Mouse (Mus musculus): ENCODE measurements around the gene Syt12. TPM values are rescaled to one million over a fixed set of nuclear protein-coding genes. Genes with fewer than 3 reads are reported as not detected.

The Syt12 gene
- 1.3 and 1.8 TPM in 2 replicates for polyA plus RNA-seq (2014; fragmentation: Nextera tagmentation; extraction: Ambion mirVana)

- Histone ChIP-seq H3K4me3 (ENCODE audit: low read depth, low read length) (peak within 1 kb of the TSS; percentile 56), H3K27ac (ENCODE audit: low read depth) (no peak within 1 kb of the TSS; the same call in 1 of the 2 replicates), H3K4me1 (ENCODE audit: insufficient read depth) (no peaks in the 10 kb centered on the region), H3K9ac (peak within 1 kb of the TSS; percentile 62), H3K36me3 (ENCODE audit: insufficient read depth) (no peaks in the 10 kb centered on the region), H3K9me3 (ENCODE audit: low read depth, low read length) (no peaks in the 10 kb centered on the region), H3K4me2 (peak within 1 kb of the TSS; percentile 98), H3K27me3 (ENCODE audit: insufficient read depth, low read length) (peaks cover 23% of the 10 kb centered on the region)
- DNase-seq (peak; percentile 74), ATAC-seq (ENCODE audit: insufficient read depth) (peak; percentile 11; the same call in 1 of the 2 replicates)
- no peak for TF ChIP-seq CTCF (IDR thresholded peaks at IDR 0.05; ENCODE audit: low read depth)
- 11% methylated on average over 21 of the region's 21 CpGs for WGBS
Observed at GRCm38 (mm10) chr19:4477345-4478189, at the start of gene Syt12. TSS of gene Syt12 (minus strand) at chr19:4477447.

GRCm38 (mm10) chr19:4521426-4522050 lies 44.3 kb upstream of the Syt12 start:
- WGBS = 88% methylated on average over 3 of the region's 3 CpGs
- DNase-seq (no peak), ATAC-seq (ENCODE audit: insufficient read depth) (no peak)
- Histone ChIP-seq H3K4me3 (ENCODE audit: low read depth, low read length) (no peak overlapping the region), H3K4me1 (ENCODE audit: insufficient read depth) (no peaks in the 10 kb centered on the region), H3K36me3 (ENCODE audit: insufficient read depth) (no peaks in the 10 kb centered on the region), H3K4me2 (no peak overlapping the region), H3K27me3 (ENCODE audit: insufficient read depth, low read length) (no peaks in the 10 kb centered on the region), H3K27ac (ENCODE audit: low read depth) (no peak overlapping the region), H3K9me3 (ENCODE audit: low read depth, low read length) (no peaks in the 10 kb centered on the region), H3K9ac (no peak overlapping the region)
- TF ChIP-seq CTCF (IDR thresholded peaks at IDR 0.05; ENCODE audit: low read depth) = no peak

- H3K4me1 ChIP-seq (ENCODE audit: insufficient read depth) = peaks cover 3% of the 10 kb centered on the region; the same call in 1 of the 2 replicates
- no peak overlapping the region for H3K27ac ChIP-seq (ENCODE audit: low read depth)
- no peaks in the 10 kb centered on the region for H3K9me3 ChIP-seq (ENCODE audit: low read depth, low read length)
- DNase-seq (no peak), ATAC-seq (ENCODE audit: insufficient read depth) (no peak)
- H3K4me3 ChIP-seq (ENCODE audit: low read depth, low read length) = no peak overlapping the region
- H3K27me3 ChIP-seq (ENCODE audit: insufficient read depth, low read length) = no peaks in the 10 kb centered on the region
- H3K4me2 ChIP-seq = no peak overlapping the region
- no peak overlapping the region for H3K9ac ChIP-seq
- TF ChIP-seq CTCF (IDR thresholded peaks at IDR 0.05; ENCODE audit: low read depth) = no peak
- WGBS = 72% methylated on average over 1 of the region's 1 CpGs
- H3K36me3 ChIP-seq (ENCODE audit: insufficient read depth) = no peaks in the 10 kb centered on the region
Observed at GRCm38 (mm10) chr19:4517483-4517882, 40.2 kb upstream of the Syt12 start.

- peaks cover 3% of the 10 kb centered on the region; the same call in 1 of the 2 replicates for H3K4me1 ChIP-seq (ENCODE audit: insufficient read depth)
- DNase-seq (no peak), ATAC-seq (ENCODE audit: insufficient read depth) (no peak)
- H3K36me3 ChIP-seq (ENCODE audit: insufficient read depth) = no peaks in the 10 kb centered on the region
- no peak overlapping the region for H3K27ac ChIP-seq (ENCODE audit: low read depth)
- H3K4me2 ChIP-seq = no peak overlapping the region
- no peak overlapping the region for H3K4me3 ChIP-seq (ENCODE audit: low read depth, low read length)
- H3K9me3 ChIP-seq (ENCODE audit: low read depth, low read length) = no peaks in the 10 kb centered on the region
- H3K27me3 ChIP-seq (ENCODE audit: insufficient read depth, low read length) = no peaks in the 10 kb centered on the region
- TF ChIP-seq CTCF (IDR thresholded peaks at IDR 0.05; ENCODE audit: low read depth) = no peak
- H3K9ac ChIP-seq = no peak overlapping the region
- 67% methylated on average over 2 of the region's 2 CpGs for WGBS
Observed at GRCm38 (mm10) chr19:4516288-4516687, 39.0 kb upstream of the Syt12 start.

GRCm38 (mm10) chr19:4515746-4516145 lies 38.5 kb upstream of the Syt12 start:
- peak; percentile 52 for ATAC-seq (ENCODE audit: insufficient read depth)
- no peak for TF ChIP-seq CTCF (IDR thresholded peaks at IDR 0.05; ENCODE audit: low read depth)
- Histone ChIP-seq H3K4me1 (ENCODE audit: insufficient read depth) (peaks cover 3% of the 10 kb centered on the region; the same call in 1 of the 2 replicates), H3K9me3 (ENCODE audit: low read depth, low read length) (no peaks in the 10 kb centered on the region), H3K36me3 (ENCODE audit: insufficient read depth) (no peaks in the 10 kb centered on the region), H3K4me2 (no peak overlapping the region), H3K4me3 (ENCODE audit: low read depth, low read length) (no peak overlapping the region), H3K27me3 (ENCODE audit: insufficient read depth, low read length) (no peaks in the 10 kb centered on the region), H3K9ac (no peak overlapping the region), H3K27ac (ENCODE audit: low read depth) (no peak overlapping the region)
- peak; percentile 74 for DNase-seq
- 39% methylated on average over 2 of the region's 2 CpGs for WGBS

GRCm38 (mm10) chr19:4513236-4513858 lies 36.1 kb upstream of the Syt12 start:
- H3K4me1 ChIP-seq (ENCODE audit: insufficient read depth) = peaks cover 3% of the 10 kb centered on the region; the same call in 1 of the 2 replicates
- H3K4me2 ChIP-seq = no peak overlapping the region
- no peak for TF ChIP-seq CTCF (IDR thresholded peaks at IDR 0.05; ENCODE audit: low read depth)
- no peaks in the 10 kb centered on the region for H3K27me3 ChIP-seq (ENCODE audit: insufficient read depth, low read length)
- no peaks in the 10 kb centered on the region for H3K9me3 ChIP-seq (ENCODE audit: low read depth, low read length)
- no peak overlapping the region for H3K4me3 ChIP-seq (ENCODE audit: low read depth, low read length)
- no peak for ATAC-seq (ENCODE audit: insufficient read depth)
- DNase-seq = no peak
- no peak overlapping the region for H3K27ac ChIP-seq (ENCODE audit: low read depth)
- H3K36me3 ChIP-seq (ENCODE audit: insufficient read depth) = no peaks in the 10 kb centered on the region
- no peak overlapping the region for H3K9ac ChIP-seq
- WGBS = 66% methylated on average over 4 of the region's 4 CpGs

All from lung, embryonic 14.5 days (tissue).